Mouse (Mus musculus): ENCODE results near the gene Fbxo28. TPM values are rescaled to one million over a fixed set of nuclear protein-coding genes. Genes with fewer than 3 reads are reported as not detected.
"Not testable (repeated sequence)": the region's sequence is repeated elsewhere in the genome, so short reads cannot be mapped to it uniquely, and the experiment has no call there.

The Fbxo28 gene
- total RNA-seq, 2 experiments from 2014 or later, result 40.6 to 45.2 TPM

- DNase-seq (ENCODE audit: low spot score in 2 of 2), result not testable (repeated sequence)
Observed at GRCm38 (mm10) chr1:182290741-182291140, 50.7 kb downstream of the Fbxo28 start.

DNA sequence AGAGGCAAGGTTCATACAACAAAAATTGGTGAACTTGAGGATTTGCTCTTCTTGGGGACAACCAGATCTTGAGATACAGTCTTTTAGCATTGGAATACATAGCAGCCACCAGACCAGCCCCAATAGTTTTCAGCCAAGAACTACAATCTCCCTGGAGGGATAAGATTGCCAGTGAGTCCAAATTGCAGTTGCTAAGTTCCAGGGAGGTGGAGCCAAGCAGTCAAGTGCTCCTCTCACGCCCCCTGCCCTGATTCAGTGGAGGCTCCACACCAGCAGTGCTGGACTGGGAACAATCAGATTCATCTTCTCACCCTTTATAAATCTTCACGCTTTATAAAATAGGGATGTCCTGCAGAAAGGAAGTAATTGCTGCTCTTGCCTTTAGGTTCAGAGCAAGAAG, 51.6 kb downstream of the Fbxo28 start:
- no peak for DNase-seq (ENCODE audit: low spot score in 2 of 2)

DNA sequence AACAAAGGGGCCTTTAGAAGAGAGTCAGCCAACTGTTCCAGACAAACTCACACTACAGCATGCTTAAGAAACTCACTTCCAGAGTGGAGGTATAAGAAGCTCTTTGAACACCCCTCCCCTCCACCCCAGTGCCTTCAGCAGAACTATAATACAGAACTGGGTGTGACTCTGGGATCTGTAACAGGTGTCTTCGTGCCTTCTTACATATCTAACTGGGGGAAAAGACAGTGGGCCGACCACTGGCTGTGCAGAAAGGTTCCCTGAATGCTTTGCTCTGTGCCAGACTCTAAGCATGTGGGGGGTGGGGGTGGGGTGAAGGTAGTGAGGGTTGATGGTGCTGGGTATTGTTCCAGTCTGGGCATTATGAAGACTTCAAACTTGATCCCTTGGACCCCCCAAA, 52.8 kb downstream of the Fbxo28 start:
- no peak for DNase-seq (ENCODE audit: low spot score in 2 of 2)

DNA sequence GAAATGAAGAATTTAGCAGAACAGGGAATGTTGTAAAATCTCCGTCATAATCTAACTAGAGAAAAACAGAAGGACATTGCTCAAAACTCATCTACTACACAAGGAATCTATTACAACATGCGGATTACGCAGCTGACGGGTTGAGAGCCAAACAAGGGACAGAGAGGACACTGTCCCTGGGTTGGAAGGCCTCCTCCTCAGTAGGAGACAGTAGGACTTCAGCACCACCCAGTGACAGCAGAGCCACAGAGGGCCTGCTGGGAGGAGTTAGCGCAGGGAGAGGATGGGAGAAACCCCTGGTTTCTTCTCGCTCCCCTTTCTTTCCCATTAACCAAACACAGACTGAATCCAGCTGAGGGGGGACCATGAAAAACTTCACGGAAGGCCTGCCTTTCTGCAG, 53.6 kb downstream of the Fbxo28 start:
- DNase-seq (ENCODE audit: low spot score in 2 of 2), result no peak

DNA sequence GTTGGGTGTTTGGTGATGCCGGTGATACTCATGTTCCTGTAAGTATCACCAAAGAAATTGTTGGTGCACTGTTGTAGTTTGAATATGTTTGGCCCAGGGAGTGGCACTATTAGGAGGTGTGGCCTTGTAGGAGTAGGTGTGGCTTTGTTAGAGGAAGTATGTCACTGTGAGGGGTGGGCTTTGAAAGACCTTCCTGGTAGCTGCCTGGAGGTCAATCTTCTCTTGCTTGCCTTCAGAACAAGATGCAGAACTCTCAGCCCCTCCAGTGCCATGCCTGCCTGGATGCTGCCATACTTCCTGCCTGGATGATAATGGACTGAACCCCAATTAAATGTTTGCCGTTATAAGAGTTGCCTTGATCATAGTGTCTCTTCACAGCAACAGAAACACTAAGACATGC, 56.6 kb downstream of the Fbxo28 start:
- no peak for DNase-seq (ENCODE audit: low spot score in 2 of 2)

DNA sequence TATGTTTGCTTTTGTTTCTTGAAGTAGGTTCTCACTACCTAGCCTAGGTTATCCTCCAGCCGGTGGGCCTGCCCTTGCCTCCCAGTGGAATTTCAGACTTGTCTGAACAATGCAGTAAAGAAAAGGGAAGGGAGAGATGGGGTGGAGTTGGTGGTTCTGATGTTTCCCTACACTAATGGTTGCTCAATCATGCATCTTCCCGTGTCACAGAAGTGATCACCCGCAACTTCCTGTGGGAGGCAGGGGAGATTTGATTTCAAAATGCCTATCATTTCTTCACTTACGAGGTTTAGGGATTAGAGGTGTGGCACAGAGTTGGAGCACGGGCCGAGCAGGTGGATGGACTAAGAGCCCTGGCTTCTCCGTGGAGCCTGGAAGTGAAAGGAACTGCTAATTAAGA, 58.2 kb downstream of the Fbxo28 start:
- no peak for DNase-seq (ENCODE audit: low spot score in 2 of 2)

DNA sequence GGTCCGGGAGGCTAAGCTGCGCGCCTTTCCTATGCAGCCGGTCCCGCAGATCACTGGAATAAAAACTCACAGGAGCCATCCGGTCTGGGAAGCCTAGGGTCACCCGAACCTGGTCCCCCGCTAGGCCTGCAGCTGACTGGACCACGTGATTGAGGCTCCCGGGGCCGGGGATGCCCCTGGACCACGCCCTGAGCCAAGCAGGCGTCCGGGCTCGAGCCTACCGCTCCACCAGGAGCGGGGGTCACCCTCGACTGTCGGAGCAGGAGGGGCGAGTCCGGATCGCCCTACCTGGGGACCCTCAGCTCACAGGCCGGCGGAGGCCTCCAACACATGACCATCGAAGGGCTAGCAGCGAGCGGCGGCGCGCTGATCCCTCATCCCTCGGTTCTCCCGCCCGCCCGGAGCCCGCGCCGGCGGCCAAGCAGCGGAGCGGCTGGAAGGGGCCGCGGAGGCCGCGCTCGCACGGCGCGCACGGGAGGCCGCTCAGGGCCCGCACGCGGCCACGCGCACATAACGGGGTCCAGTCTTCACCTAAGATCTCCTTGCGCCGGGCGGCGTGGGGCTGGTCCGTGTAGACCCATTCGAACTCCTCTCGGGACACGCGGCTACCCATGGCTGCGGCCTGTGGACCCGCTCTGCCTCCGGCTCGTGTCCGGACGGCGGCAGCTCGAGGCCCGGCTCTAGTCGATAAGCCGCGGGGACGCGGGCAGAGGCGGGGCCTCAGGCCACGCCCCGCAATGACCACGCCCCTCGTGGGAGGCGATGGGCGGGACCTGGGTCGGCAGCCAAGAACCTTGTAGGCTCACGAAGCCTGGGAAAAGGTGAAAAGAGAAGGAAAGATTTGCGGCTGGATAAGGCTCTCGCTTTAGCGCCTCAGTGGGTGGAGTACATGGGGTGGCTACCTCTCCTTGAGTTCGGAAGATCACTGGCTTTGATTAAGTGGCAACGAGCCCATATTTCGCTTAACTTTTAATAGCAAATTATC, 59.0 kb downstream of the Fbxo28 start, which contains the start of gene Degs1:
Gene Degs1, minus strand, starts transcription at position 714 of the 985 bp plus-strand sequence.
- peak; percentile 92 to 93 for DNase-seq (ENCODE audit: low spot score in 2 of 2)

- no peak for DNase-seq (ENCODE audit: low spot score in 2 of 2)
Observed at GRCm38 (mm10) chr1:182281251-182281711, 60.1 kb downstream of the Fbxo28 start.

DNA sequence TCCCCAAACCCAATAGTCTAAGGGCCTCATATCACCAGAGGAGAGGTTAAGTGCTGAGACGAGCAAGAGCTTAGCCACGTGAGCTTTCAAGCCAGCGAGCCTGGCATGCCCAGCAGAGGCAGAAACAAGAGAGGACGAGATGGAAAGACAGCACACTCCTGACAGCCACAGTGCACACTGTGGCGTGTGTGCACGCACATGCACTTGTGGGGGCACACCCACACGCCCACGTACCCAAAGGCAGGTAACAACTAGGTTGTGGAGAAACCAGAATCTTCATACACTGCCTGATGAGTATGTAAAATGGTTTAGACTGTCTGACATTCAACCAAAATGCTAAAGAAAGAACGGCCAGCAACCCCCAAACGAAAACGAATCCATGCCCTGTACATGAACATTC, 60.9 kb downstream of the Fbxo28 start:
- DNase-seq (ENCODE audit: low spot score in 2 of 2), result no peak

GRCm38 (mm10) chr1:182280046-182280445, 61.4 kb downstream of the Fbxo28 start:
- no peak for DNase-seq (ENCODE audit: low spot score in 2 of 2)

- no peak for DNase-seq (ENCODE audit: low spot score in 2 of 2)
Observed at GRCm38 (mm10) chr1:182279436-182279835, 62.0 kb downstream of the Fbxo28 start.

DNA sequence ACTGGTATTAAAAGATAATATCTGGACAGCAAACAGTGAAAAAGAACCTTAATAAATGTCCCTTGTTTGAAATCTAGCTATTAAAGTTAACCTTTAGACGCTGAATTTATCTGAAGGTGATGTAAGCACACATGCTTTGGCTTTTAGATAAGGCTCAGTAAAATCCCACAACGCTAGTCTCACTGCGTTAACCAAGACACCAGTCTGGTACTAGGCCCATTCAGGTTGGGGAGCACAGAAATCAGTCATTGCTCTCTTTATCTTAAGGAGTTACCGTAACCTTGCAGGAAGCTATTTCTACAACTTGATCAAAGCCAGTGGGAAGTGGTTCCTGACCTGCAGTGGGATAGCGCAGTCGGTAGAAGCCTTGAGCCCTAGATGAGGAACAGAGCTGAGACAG, 66.3 kb downstream of the Fbxo28 start:
- no peak for DNase-seq (ENCODE audit: low spot score in 2 of 2)

- no peak for DNase-seq (ENCODE audit: low spot score in 2 of 2)
Observed at GRCm38 (mm10) chr1:182271632-182272031, 69.8 kb downstream of the Fbxo28 start.

DNA sequence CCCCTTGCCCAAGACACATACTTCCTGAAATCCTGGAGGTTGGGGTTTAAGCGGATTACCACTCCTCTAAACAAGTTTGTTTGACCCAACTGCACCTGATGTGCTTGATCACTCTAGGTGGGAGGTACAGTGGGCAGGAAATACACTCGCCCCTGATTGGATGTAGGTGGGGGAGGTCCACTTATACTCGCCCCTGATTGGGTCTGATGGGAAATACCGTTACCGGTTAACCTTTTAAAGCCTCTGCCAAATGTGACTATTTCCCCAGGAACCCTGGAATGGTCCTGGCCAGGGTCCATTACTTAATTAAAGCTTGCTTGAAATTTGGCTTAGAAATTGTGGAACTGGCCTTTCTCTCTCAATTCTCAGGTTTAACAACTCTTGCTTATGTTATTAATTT, 70.3 kb downstream of the Fbxo28 start:
- no peak for DNase-seq (ENCODE audit: low spot score in 2 of 2)

DNA sequence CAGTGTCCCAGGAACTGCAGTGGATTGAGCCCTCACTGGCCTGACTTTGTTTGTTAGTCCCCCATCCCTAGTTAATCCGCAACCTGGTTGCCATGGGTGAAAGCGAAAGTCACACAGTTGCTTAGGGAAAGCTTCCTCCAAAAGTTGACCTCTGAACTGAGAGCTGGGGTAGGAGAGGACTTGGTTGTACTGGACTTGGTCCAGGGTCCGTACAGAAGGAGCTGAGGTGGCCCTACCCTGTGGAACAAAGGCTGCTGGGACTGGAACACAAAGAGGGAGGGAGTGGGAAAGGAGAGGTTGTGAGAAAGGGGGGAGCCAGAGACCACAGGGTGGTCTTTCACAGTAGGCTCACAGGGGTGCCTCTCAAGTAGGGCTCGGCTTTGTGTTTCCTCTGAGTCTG, 73.1 kb downstream of the Fbxo28 start:
- DNase-seq (ENCODE audit: low spot score in 2 of 2), result no peak

GRCm38 (mm10) chr1:182266028-182266525, 75.4 kb downstream of the Fbxo28 start:
- DNase-seq (ENCODE audit: low spot score in 2 of 2), result no peak

Other genes with a start within 250 kb of the Fbxo28 start
- gene Srp9, start 216.9 kb downstream of the Fbxo28 start, total RNA-seq (2021), result 10 to 100 TPM; 58.8 to 61.2 TPM
- gene Vmn1r1, start 177.1 kb downstream of the Fbxo28 start, total RNA-seq (2021), result not detected
- gene Degs1, start 58.8 kb downstream of the Fbxo28 start, total RNA-seq (2021), result 10 to 100 TPM; 80.8 to 93.6 TPM
- gene Trp53bp2, start 67.5 kb upstream of the Fbxo28 start, total RNA-seq (2021), result 10 to 100 TPM; 27.2 to 30.5 TPM
- 10 to 100 TPM; 67.8 to 69.2 TPM for gene Capn2, start 176.0 kb upstream of the Fbxo28 start, total RNA-seq (2021)
- gene Capn8, start 223.4 kb upstream of the Fbxo28 start, total RNA-seq (2021), result not detected

Measured in layer of hippocampus, postnatal 14 days (tissue).